Mouse (Mus musculus) spleen, adult 2 months (tissue): Measurements from ENCODE around the gene Scamp5.

Experiments used
- CTCF ChIP-seq: fragments of 200-500 bp; IDR thresholded peaks from 2 replicates; pipeline ENCODE4 v1.5.1; 2011; ENCODE audit warnings: mild to moderate bottlenecking, inconsistent platforms; ENCODE audit not compliant: insufficient read depth, insufficient read length, insufficient replicate concordance; ENCODE audit errors: extremely low read depth
- POLR2A ChIP-seq: fragments of 200-500 bp; IDR thresholded peaks from 2 replicates; pipeline ENCODE4 v1.6.1; 2011; ENCODE audit warnings: low read depth, low read length, inconsistent platforms

GRCm38 (mm10) chr9:57407120-57407905 is 60.5 kb downstream of the Scamp5 start:
- TF ChIP-seq POLR2A (no peak), CTCF (no peak)
